Mouse (Mus musculus): Measurements from ENCODE around the gene Ptk7.

DNA sequence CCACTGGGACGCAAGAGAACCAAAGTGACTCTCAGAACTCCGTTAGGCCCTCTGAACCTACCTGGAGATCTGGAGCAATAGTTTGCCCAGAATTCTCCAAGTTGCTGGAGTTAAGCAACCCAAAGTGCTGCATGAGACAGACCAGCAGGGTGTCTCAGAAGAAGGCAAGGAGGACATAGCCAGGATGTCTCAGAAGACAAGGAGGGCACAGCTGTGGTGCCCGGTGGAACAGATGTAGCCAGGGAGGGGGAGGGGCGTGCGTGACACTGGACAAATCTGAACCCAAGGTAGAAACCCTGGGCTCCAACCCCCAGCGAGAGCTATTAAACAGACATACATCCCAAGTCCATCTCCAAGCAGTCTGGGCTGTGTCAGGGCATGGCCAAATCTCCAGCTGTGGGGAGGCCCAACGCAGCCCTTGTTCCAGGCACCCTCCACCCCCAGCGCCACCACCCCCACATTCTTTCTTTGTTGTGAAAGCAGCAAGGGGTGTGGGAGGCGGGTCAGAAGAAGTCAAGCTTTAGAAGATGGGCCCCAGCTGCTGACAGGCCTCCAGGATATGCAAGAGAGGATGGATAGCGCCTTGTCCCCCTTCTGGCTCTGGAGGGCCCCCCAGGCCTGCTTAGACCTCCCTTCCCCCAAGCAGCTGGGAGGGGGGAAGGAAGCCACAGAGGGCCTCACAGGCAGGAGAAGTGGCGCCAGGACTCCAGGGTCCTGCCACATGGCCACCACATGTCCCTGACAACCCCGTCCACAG, 559 bp upstream of the Ptk7 start:
- TF ChIP-seq POLR2A (IDR thresholded peaks at IDR 0.05; ENCODE audit: control insufficient read depth, low read depth, low read length) (no peak), CTCF (IDR thresholded peaks at IDR 0.05; ENCODE audit: control insufficient read depth, insufficient read depth, insufficient replicate concordance, low read depth, low read length) (no peak)

Measured in testis, adult 2 months (tissue).